Mouse (Mus musculus): Measurements from ENCODE around the gene Mtss1l.
"Not testable (repeated sequence)": the region's sequence is repeated elsewhere in the genome, so short reads cannot be mapped to it uniquely, and the experiment has no call there.

The Mtss1l gene

DNA sequence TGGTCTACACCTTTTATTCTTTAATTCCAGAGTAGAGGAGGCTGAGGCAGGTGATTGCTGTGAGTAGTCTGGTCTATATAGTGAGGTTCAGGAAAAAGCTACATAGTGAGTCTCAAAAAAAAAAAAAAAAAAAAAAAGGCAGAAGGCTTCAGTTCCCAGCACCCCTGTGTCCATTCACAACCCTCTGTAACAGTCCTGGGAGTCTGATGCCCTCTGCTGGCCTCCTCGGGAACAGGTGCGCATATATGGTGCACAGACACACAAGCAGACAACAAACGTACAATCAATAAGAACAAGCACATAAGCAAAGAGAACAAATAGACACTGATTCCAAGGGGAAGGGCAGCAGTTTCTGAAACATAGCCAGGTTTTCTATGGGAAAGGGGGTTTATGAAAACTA lies 55.1 kb downstream of the Mtss1l start:
- no peak for DNase-seq (ENCODE audit: low spot score in 2 of 2)

GRCm38 (mm10) chr8:110779924-110780718 lies 58.8 kb downstream of the Mtss1l start:
- no peak for DNase-seq (ENCODE audit: low spot score in 2 of 2)

- DNase-seq (ENCODE audit: low spot score in 2 of 2): no peak
These were observed 64.1 kb downstream of the Mtss1l start for GRCm38 (mm10) chr8:110785366-110785765.

- not testable (repeated sequence) for DNase-seq (ENCODE audit: low spot score in 2 of 2)
These were observed 65.2 kb downstream of the Mtss1l start for GRCm38 (mm10) chr8:110786501-110786900.

DNA sequence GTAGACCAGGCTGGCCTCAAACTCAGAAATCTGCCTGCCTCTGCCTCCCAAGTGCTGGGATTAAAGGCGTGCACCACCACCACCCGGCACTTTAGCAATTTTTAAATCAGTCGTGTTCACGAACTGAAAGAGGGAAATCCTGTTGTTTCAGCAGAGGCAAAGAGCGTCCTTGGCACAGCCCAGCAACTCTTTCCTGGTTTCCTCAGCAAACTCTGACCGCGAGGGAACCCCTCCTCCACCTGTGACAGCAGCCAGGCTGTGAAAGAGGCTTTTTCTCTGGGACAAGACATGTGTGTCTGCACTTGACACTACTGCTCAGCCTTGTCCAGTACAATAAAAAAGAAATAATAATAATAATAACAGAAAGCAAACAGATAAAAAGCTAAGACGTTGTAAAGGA lies 65.7 kb downstream of the Mtss1l start:
- DNase-seq (ENCODE audit: low spot score in 2 of 2): no peak

- DNase-seq (ENCODE audit: low spot score in 2 of 2): peak in 1 of 2 experiments; percentile 38
These were observed 66.2 kb downstream of the Mtss1l start for GRCm38 (mm10) chr8:110787411-110787954.

- DNase-seq (ENCODE audit: low spot score in 2 of 2): no peak
These were observed 67.7 kb downstream of the Mtss1l start for GRCm38 (mm10) chr8:110788981-110789380.

DNA sequence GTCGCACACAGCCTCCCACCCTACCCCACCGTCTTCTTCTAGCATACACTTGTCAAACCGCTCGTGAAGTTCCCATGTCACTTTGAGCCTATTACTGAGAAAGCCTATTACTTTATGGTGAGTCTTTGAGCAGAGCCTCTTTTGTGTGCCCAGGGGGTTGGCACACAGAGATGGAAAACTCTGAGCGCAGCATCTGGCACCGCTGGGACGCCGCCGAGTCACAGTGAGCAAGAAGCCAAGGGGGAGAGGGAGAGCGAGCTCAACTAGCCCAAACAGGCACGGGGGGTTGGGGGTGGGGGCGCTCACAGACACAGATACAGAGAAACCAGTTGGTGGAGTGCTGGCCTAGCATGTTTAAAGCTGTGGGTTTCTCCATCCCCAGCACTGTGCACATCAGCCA lies 68.3 kb downstream of the Mtss1l start:
- no peak for DNase-seq (ENCODE audit: low spot score in 2 of 2)

DNA sequence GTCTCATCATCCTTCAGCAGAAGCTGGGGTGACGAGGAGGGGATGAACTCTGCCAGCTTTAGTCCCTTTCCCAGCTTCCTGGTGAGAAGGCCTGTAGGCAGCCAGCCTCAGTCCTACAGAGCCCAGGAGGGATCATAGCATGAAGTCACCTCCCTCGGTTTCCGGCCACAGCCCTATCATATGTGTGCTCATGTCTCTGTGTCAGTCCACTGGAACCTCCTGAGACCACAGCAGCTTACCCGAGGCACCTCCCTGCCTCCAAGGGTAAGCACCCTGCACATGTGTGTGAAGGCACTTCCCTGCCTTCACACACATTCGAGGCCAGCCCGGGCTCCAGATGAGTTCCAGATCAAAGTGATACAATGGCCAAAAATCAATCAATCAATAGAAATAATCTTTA lies 69.0 kb downstream of the Mtss1l start:
- DNase-seq (ENCODE audit: low spot score in 2 of 2): no peak
